In the genomic region with DNA sequence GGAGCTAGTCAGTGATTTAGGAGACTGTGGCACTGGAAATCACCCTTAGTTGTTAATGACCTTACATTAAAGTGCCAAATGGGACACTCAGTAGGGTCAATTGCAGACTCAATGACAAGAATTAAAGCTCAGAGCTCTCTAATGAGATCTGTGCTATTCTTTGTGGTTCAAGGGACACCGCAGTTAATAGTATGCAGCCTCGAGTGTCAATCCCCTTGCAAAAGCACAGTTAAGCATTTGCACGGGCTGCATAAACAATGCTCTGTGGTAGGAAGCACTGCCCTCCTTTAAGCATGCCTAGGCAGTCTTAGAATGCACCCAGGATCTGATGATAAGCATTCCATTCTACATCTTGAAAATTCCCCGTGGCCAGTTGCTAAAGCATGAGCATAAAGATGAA, we compare ENCODE assay signal across 33 mouse cellular contexts.
DNase-seq lines count a peak whose midpoint lies in the region; ATAC-seq and TF ChIP-seq lines count a peak whose summit lies in the region.
"Had no signal": no experiment of that assay in that cellular context is flagged by ENCODE, and none has a peak within 500 bp of the region (broad histone marks: within the 10 kb centered on the region; RNA-seq: fewer than 3 reads in every experiment).

No protein-coding gene starts in this region.

- TF ChIP-seq CTCF in midbrain, postnatal 0 days (IDR thresholded peaks at IDR 0.05): no peak
- TF ChIP-seq CTCF in brain, embryonic 14.5 days (IDR thresholded peaks at IDR 0.05; ENCODE audit: borderline replicate concordance, extremely low read depth, insufficient read depth, insufficient read length): no peak

- H3K4me3 ChIP-seq in hindbrain, embryonic 13.5 days: no peak overlapping the region
- H3K4me3 ChIP-seq in hindbrain, embryonic 11.5 days (ENCODE audit: low read depth, low read length): no peak overlapping the region
- H3K4me3 ChIP-seq in midbrain, embryonic 13.5 days (replicated peaks): no peak overlapping the region
- no peak overlapping the region for H3K4me3 ChIP-seq in midbrain, postnatal 0 days (ENCODE audit: low read depth, low read length)
- H3K4me3 ChIP-seq: embryonic facial prominence, embryonic 10.5 days; embryonic facial prominence, embryonic 15.5 days; gastrocnemius, adult 2 months; heart, embryonic 13.5 days; myocyte; neural tube, embryonic 13.5 days had no signal

- H3K36me3 ChIP-seq in hindbrain, embryonic 13.5 days: no peaks in the 10 kb centered on the region
- H3K36me3 ChIP-seq in hindbrain, embryonic 11.5 days (ENCODE audit: control insufficient read depth, insufficient read depth, low read length): no peaks in the 10 kb centered on the region
- no peaks in the 10 kb centered on the region for H3K36me3 ChIP-seq in midbrain, embryonic 13.5 days
- H3K36me3 ChIP-seq in midbrain, postnatal 0 days (ENCODE audit: insufficient read depth, low read length): no peaks in the 10 kb centered on the region
- H3K36me3 ChIP-seq: embryonic facial prominence, embryonic 10.5 days; embryonic facial prominence, embryonic 15.5 days; heart, embryonic 13.5 days; neural tube, embryonic 13.5 days had no signal

- H3K4me1 ChIP-seq in hindbrain, embryonic 13.5 days (replicated peaks): peaks cover 6% of the 10 kb centered on the region
- no peaks in the 10 kb centered on the region for H3K4me1 ChIP-seq in hindbrain, embryonic 11.5 days (replicated peaks; ENCODE audit: control insufficient read depth, insufficient read depth, low read length)
- peaks cover 9% of the 10 kb centered on the region for H3K4me1 ChIP-seq in midbrain, embryonic 13.5 days (replicated peaks)
- H3K4me1 ChIP-seq in midbrain, postnatal 0 days (ENCODE audit: insufficient read depth, low read length): no peaks in the 10 kb centered on the region
- H3K4me1 ChIP-seq: embryonic facial prominence, embryonic 10.5 days; embryonic facial prominence, embryonic 15.5 days; heart, embryonic 13.5 days had no signal

- ATAC-seq in hindbrain, embryonic 13.5 days (ENCODE audit: low FRiP score): no peak
- no peak for ATAC-seq in hindbrain, embryonic 11.5 days (ENCODE audit: low FRiP score)
- peak; percentile 53; the same call in 1 of the 2 replicates for ATAC-seq in midbrain, embryonic 13.5 days
- ATAC-seq in midbrain, postnatal 0 days (ENCODE audit: low FRiP score): no peak
- ATAC-seq: hindbrain, embryonic 16.5 days had no signal

- no peaks in the 10 kb centered on the region for H3K27me3 ChIP-seq in hindbrain, embryonic 13.5 days
- no peaks in the 10 kb centered on the region for H3K27me3 ChIP-seq in hindbrain, embryonic 11.5 days (ENCODE audit: control insufficient read depth, insufficient read depth, low read length)
- H3K27me3 ChIP-seq in midbrain, embryonic 13.5 days: no peaks in the 10 kb centered on the region
- H3K27me3 ChIP-seq in midbrain, postnatal 0 days (ENCODE audit: insufficient read depth, low read length): no peaks in the 10 kb centered on the region
- H3K27me3 ChIP-seq: embryonic facial prominence, embryonic 15.5 days; heart, embryonic 13.5 days; neural tube, embryonic 13.5 days had no signal

- H3K27ac ChIP-seq in hindbrain, embryonic 13.5 days: peak overlapping the region; percentile 20; the same call in 1 of the 2 replicates
- no peak overlapping the region for H3K27ac ChIP-seq in hindbrain, embryonic 11.5 days (ENCODE audit: low read depth, low read length)
- H3K27ac ChIP-seq in midbrain, embryonic 13.5 days: no peak overlapping the region
- no peak overlapping the region for H3K27ac ChIP-seq in midbrain, postnatal 0 days (ENCODE audit: low read depth, low read length)
- H3K27ac ChIP-seq: embryonic facial prominence, embryonic 10.5 days; embryonic facial prominence, embryonic 15.5 days; gastrocnemius, adult 2 months; heart, embryonic 13.5 days; liver, embryonic 14.5 days; macrophage; neural tube, embryonic 13.5 days had no signal

- whole genome bisulfite sequencing in hindbrain, embryonic 13.5 days: 26% methylated on average over 4 of the region's 4 CpGs
- WGBS in hindbrain, embryonic 11.5 days: 38% methylated on average over 4 of the region's 4 CpGs
- 9% methylated on average over 4 of the region's 4 CpGs for WGBS in midbrain, embryonic 13.5 days
- WGBS in midbrain, postnatal 0 days: 13% methylated on average over 4 of the region's 4 CpGs

- H3K4me2 ChIP-seq in hindbrain, embryonic 13.5 days: no peak overlapping the region
- H3K4me2 ChIP-seq in hindbrain, embryonic 11.5 days (replicated peaks; ENCODE audit: low read depth, low read length): no peak overlapping the region
- no peak overlapping the region for H3K4me2 ChIP-seq in midbrain, embryonic 13.5 days (replicated peaks)
- no peak overlapping the region for H3K4me2 ChIP-seq in midbrain, postnatal 0 days (ENCODE audit: low read depth, low read length, poor library complexity, severe bottlenecking)
- H3K4me2 ChIP-seq: embryonic facial prominence, embryonic 15.5 days; heart, embryonic 13.5 days; neural tube, embryonic 13.5 days had no signal

- no peak for TF ChIP-seq POLR2A in brain, embryonic 14.5 days (IDR thresholded peaks at IDR 0.05; ENCODE audit: borderline replicate concordance, extremely low read depth, insufficient read depth, insufficient read length, poor library complexity, severe bottlenecking)

- DNase-seq in hindbrain, embryonic 11.5 days (ENCODE audit: low spot score): no peak
- DNase-seq in midbrain, postnatal 0 days (ENCODE audit: low spot score): no peak
- DNase-seq in brain, embryonic 14.5 days (ENCODE audit: low read depth): peak; percentile 73
- DNase-seq in embryo, embryonic 11 days: peak; percentile 5
- no peak for DNase-seq in adrenal gland, postnatal 25 days
- no peak for DNase-seq in frontal cortex, postnatal 14 days (ENCODE audit: low spot score in 2 of 2)
- DNase-seq: adrenal gland, adult 8-10 months; B cell, adult 2 months; cerebellum, adult 11 months; cerebellum, adult 9-10 months; cerebellum, postnatal 36 days; gastrocnemius, adult 2 months; gastrocnemius, postnatal 36 days; heart, adult 18-20 months; heart, postnatal 10 days; kidney, adult 18-20 months; kidney, postnatal 14 days; layer of hippocampus, adult 9-11 months; liver; lung, adult 2 months; lung, postnatal 10 days; spleen, adult 18-20 months; thymus, postnatal 14 days had no signal

- no peak overlapping the region for H3K9ac ChIP-seq in hindbrain, embryonic 13.5 days
- H3K9ac ChIP-seq in hindbrain, embryonic 11.5 days (ENCODE audit: low read depth, low read length): no peak overlapping the region
- no peak overlapping the region for H3K9ac ChIP-seq in midbrain, embryonic 13.5 days (replicated peaks)
- no peak overlapping the region for H3K9ac ChIP-seq in midbrain, postnatal 0 days (replicated peaks; ENCODE audit: low read length, poor library complexity, severe bottlenecking)
- H3K9ac ChIP-seq: embryonic facial prominence, embryonic 15.5 days; heart, embryonic 13.5 days; liver, embryonic 14.5 days; neural tube, embryonic 13.5 days had no signal

- no peaks in the 10 kb centered on the region for H3K9me3 ChIP-seq in hindbrain, embryonic 13.5 days
- no peaks in the 10 kb centered on the region for H3K9me3 ChIP-seq in hindbrain, embryonic 11.5 days (ENCODE audit: control insufficient read depth, low read length)
- H3K9me3 ChIP-seq in midbrain, embryonic 13.5 days: no peaks in the 10 kb centered on the region
- no peaks in the 10 kb centered on the region for H3K9me3 ChIP-seq in midbrain, postnatal 0 days (ENCODE audit: low read length)
- H3K9me3 ChIP-seq: embryonic facial prominence, embryonic 10.5 days; embryonic facial prominence, embryonic 15.5 days; heart, embryonic 13.5 days; neural tube, embryonic 13.5 days had no signal

Comparison
In these comparisons a context has a peak if more than half of its experiments do, and no peak if none do; other contexts are left out.
1. DNase-seq: peak in brain, embryonic 14.5 days (single experiment) and embryo, embryonic 11 days (single experiment); none in hindbrain, embryonic 11.5 days (single experiment), midbrain, postnatal 0 days (single experiment), adrenal gland, postnatal 25 days (single experiment) and frontal cortex, postnatal 14 days (0 of 2).